In genomic region chr12:69158366-69158764, GRCm38 (mm10) we compare ENCODE assay signal across 8 mouse cellular contexts. TPM values are rescaled to one million over a fixed set of nuclear protein-coding genes. Genes with fewer than 3 reads are reported as not detected.
DNase-seq lines count a peak whose midpoint lies in the region; ATAC-seq and TF ChIP-seq lines count a peak whose summit lies in the region.

No protein-coding gene starts in this region.

- H3K79me2 ChIP-seq in C2C12 (ENCODE audit: control insufficient read depth, insufficient read depth) = peaks cover 22% of the 10 kb centered on the region

- no peaks in the 10 kb centered on the region for H3K4me1 ChIP-seq in cerebellum, adult 2 months (ENCODE audit: control insufficient read depth, insufficient read depth, low read length)
- peaks cover 9% of the 10 kb centered on the region for H3K4me1 ChIP-seq in forebrain, embryonic 10.5 days
- H3K4me1 ChIP-seq in liver, embryonic 14.5 days (replicated peaks; ENCODE audit: control insufficient read depth in 2 of 2, insufficient read depth in 2 of 2, low read length in 1 of 2) = peaks cover 12 to 15% of the 10 kb centered on the region in 2 experiments

- TF ChIP-seq CTCF in cerebellum, adult 2 months (IDR thresholded peaks at IDR 0.05; ENCODE audit: borderline replicate concordance, insufficient read depth, low read depth, low read length) = no peak
- TF ChIP-seq CTCF in C2C12 (IDR thresholded peaks at IDR 0.05; ENCODE audit: control insufficient read depth, insufficient read depth, insufficient read length) = no peak
- no peak for TF ChIP-seq CTCF in liver, embryonic 14.5 days (IDR thresholded peaks at IDR 0.05; ENCODE audit: low read depth)

- TF ChIP-seq POLR2A in cerebellum, adult 2 months (IDR thresholded peaks at IDR 0.05; ENCODE audit: borderline replicate concordance, insufficient read depth, low read length) = no peak

- H3K4me2 ChIP-seq in liver, embryonic 14.5 days (ENCODE audit: low read depth) = peak overlapping the region; percentile 93

- TF ChIP-seq EP300 in liver, embryonic 14.5 days (IDR thresholded peaks at IDR 0.05; ENCODE audit: low read depth) = no peak

- no peak for ATAC-seq in liver, embryonic 14.5 days (ENCODE audit: insufficient read depth)
- ATAC-seq in megakaryocyte-erythroid progenitor cell, adult 5-6 weeks (replicated peaks; ENCODE audit: low FRiP score, low TSS enrichment, poor library complexity, severe bottlenecking) = no peak

- no peaks in the 10 kb centered on the region for H3K27me3 ChIP-seq in cerebellum, adult 2 months (ENCODE audit: control insufficient read depth, insufficient read depth, low read length)
- no peaks in the 10 kb centered on the region for H3K27me3 ChIP-seq in C2C12 (ENCODE audit: control insufficient read depth, insufficient read depth, insufficient read length)
- no peaks in the 10 kb centered on the region for H3K27me3 ChIP-seq in forebrain, embryonic 10.5 days (ENCODE audit: poor library complexity, severe bottlenecking)
- no peaks in the 10 kb centered on the region for H3K27me3 ChIP-seq in liver, embryonic 14.5 days (ENCODE audit: control insufficient read depth, insufficient read depth, low read length)

- H3K9me3 ChIP-seq in forebrain, embryonic 10.5 days = no peaks in the 10 kb centered on the region
- no peaks in the 10 kb centered on the region for H3K9me3 ChIP-seq in liver, embryonic 14.5 days (ENCODE audit: control insufficient read depth, low read length)

- peaks cover 29% of the 10 kb centered on the region for H3K36me3 ChIP-seq in C2C12 (ENCODE audit: control insufficient read depth, insufficient read depth)
- peaks cover 32% of the 10 kb centered on the region for H3K36me3 ChIP-seq in forebrain, embryonic 10.5 days (replicated peaks)
- peaks cover 11% of the 10 kb centered on the region for H3K36me3 ChIP-seq in liver, embryonic 14.5 days (replicated peaks; ENCODE audit: control insufficient read depth, insufficient read depth, low read depth)

- WGBS in cerebellum, adult 2 months = 0% methylated on average over 19 of the region's 19 CpGs
- under 1% methylated on average over 19 of the region's 19 CpGs for WGBS in forebrain, embryonic 10.5 days
- under 1% methylated on average over 19 of the region's 19 CpGs for whole genome bisulfite sequencing in liver, embryonic 14.5 days (ENCODE audit: insufficient replicate concordance)

- peak overlapping the region; percentile 74 for H3K27ac ChIP-seq in cerebellum, adult 2 months (ENCODE audit: insufficient read depth, low read length)
- peak overlapping the region; percentile 97 for H3K27ac ChIP-seq in forebrain, embryonic 10.5 days
- H3K27ac ChIP-seq in liver, embryonic 14.5 days = peak overlapping the region; percentile 83

- peak overlapping the region; percentile 94 for H3ac ChIP-seq in C2C12 (ENCODE audit: control insufficient read depth, insufficient read length, low read depth)

- peak overlapping the region; percentile 79 for H3K4me3 ChIP-seq in cerebellum, adult 2 months (replicated peaks; ENCODE audit: insufficient read depth, low read depth, low read length)
- peak overlapping the region; percentile 73 for H3K4me3 ChIP-seq in C2C12 (ENCODE audit: insufficient read depth, poor library complexity, severe bottlenecking)
- peak overlapping the region; percentile 84 for H3K4me3 ChIP-seq in forebrain, embryonic 10.5 days
- H3K4me3 ChIP-seq in liver, embryonic 14.5 days (ENCODE audit: insufficient read depth in 1 of 2, low read depth in 2 of 2, low read length in 2 of 2) = peak overlapping the region; percentile 65 to 85

- no peak for DNase-seq in cerebellum, adult 2 months
- DNase-seq in cerebellum, adult 11 months = no peak
- no peak for DNase-seq in forebrain, embryonic 10.5 days (ENCODE audit: extremely low spot score, low spot score)
- DNase-seq in liver, embryonic 14.5 days (ENCODE audit: low read depth in 3 of 3, low spot score in 3 of 3) = no peak
- no peak for DNase-seq in layer of hippocampus, postnatal 14 days (ENCODE audit: low spot score in 2 of 2)
- DNase-seq in right cerebral cortex, adult 2 months (ENCODE audit: low spot score in 2 of 2) = no peak

- peak overlapping the region; percentile 91 for H3K9ac ChIP-seq in liver, embryonic 14.5 days (replicated peaks)

- H3K79me3 ChIP-seq in C2C12 (ENCODE audit: low read depth) = peaks cover 12% of the 10 kb centered on the region

TF ChIP-seq in C2C12, 6 proteins besides CTCF, POLR2A, EP300 and RAD21:
- TF ChIP-seq USF1 (IDR thresholded peaks at IDR 0.05; ENCODE audit: low read depth) (no peak), MAX (IDR thresholded peaks at IDR 0.05) (no peak), CEBPB (IDR thresholded peaks at IDR 0.05; ENCODE audit: low read depth) (no peak), MYOD1 (IDR thresholded peaks at IDR 0.05; ENCODE audit: control insufficient read depth, insufficient read length, low read depth) (no peak), FOSL1 (IDR thresholded peaks at IDR 0.05; ENCODE audit: insufficient read depth, low read length, poor library complexity, severe bottlenecking) (no peak), MYOG (IDR thresholded peaks at IDR 0.05; ENCODE audit: control insufficient read depth, extremely low read depth, insufficient read length) (no peak)

RNA-seq across cellular contexts. Expression of gene Rps29, which starts 0.6 kb away (rescaled TPM):
- polyA plus RNA-seq in cerebellum, adult 2 months (2012; rRNA removed) = 1,000 and 1,063 TPM in 2 replicates
- 10,268 TPM for polyA plus RNA-seq in C2C12 (2012; fragmentation: generic; extraction: Trizol)
- 1,386 and 1,412 TPM in 2 replicates for polyA plus RNA-seq in forebrain, embryonic 10.5 days (2016; fragmentation: Nextera tagmentation; extraction: Ambion mirVana)
- polyA plus RNA-seq in liver, embryonic 14.5 days (2012; rRNA removed) = 977 and 1,778 TPM in 2 replicates
- polyA plus RNA-seq in liver, embryonic 14.5 days (2014; fragmentation: Nextera tagmentation; extraction: Ambion mirVana) = 1,444 and 1,541 TPM in 2 replicates
- total RNA-seq in megakaryocyte-erythroid progenitor cell, adult 5-6 weeks (2014; fragmentation: Nextera tagmentation) = 4,414 and 4,457 TPM in 2 replicates
- total RNA-seq in megakaryocyte-erythroid progenitor cell, adult 5-6 weeks (2017) = 1,975 and 2,681 TPM in 2 replicates
- total RNA-seq in layer of hippocampus, postnatal 14 days (2021) = 1,000 to 10,000 TPM in 1 of 2 experiments, 100 to 1,000 TPM in 1; 998 to 1,003 TPM

RNA-seq across cellular contexts. Expression of gene Lrr1, which starts 10.2 kb away (rescaled TPM):
- 0.15 TPM in 1 of 2 replicates, not detected in the other for polyA plus RNA-seq in cerebellum, adult 2 months (2012; rRNA removed)
- polyA plus RNA-seq in C2C12 (2012; fragmentation: generic; extraction: Trizol) = 30.4 TPM
- 37.1 and 41.2 TPM in 2 replicates for polyA plus RNA-seq in forebrain, embryonic 10.5 days (2016; fragmentation: Nextera tagmentation; extraction: Ambion mirVana)
- 8.9 and 11.1 TPM in 2 replicates for polyA plus RNA-seq in liver, embryonic 14.5 days (2012; rRNA removed)
- polyA plus RNA-seq in liver, embryonic 14.5 days (2014; fragmentation: Nextera tagmentation; extraction: Ambion mirVana) = 21.3 and 22.9 TPM in 2 replicates
- total RNA-seq in megakaryocyte-erythroid progenitor cell, adult 5-6 weeks (2014; fragmentation: Nextera tagmentation) = 29.1 and 39.8 TPM in 2 replicates
- 6.3 and 18.6 TPM in 2 replicates for total RNA-seq in megakaryocyte-erythroid progenitor cell, adult 5-6 weeks (2017)
- total RNA-seq in layer of hippocampus, postnatal 14 days (2021) = 1 to 10 TPM in 1 of 2 experiments, under 1 TPM in 1; 0.65 to 1.3 TPM

RNA-seq across cellular contexts. Expression of gene Rpl36al, which starts 25.5 kb away (rescaled TPM):
- 321 and 360 TPM in 2 replicates for polyA plus RNA-seq in cerebellum, adult 2 months (2012; rRNA removed)
- polyA plus RNA-seq in C2C12 (2012; fragmentation: generic; extraction: Trizol) = 980 TPM
- polyA plus RNA-seq in forebrain, embryonic 10.5 days (2016; fragmentation: Nextera tagmentation; extraction: Ambion mirVana) = 567 and 576 TPM in 2 replicates
- 286 and 515 TPM in 2 replicates for polyA plus RNA-seq in liver, embryonic 14.5 days (2012; rRNA removed)
- polyA plus RNA-seq in liver, embryonic 14.5 days (2014; fragmentation: Nextera tagmentation; extraction: Ambion mirVana) = 614 and 643 TPM in 2 replicates
- 987 and 1,085 TPM in 2 replicates for total RNA-seq in megakaryocyte-erythroid progenitor cell, adult 5-6 weeks (2014; fragmentation: Nextera tagmentation)
- 1,369 and 1,396 TPM in 2 replicates for total RNA-seq in megakaryocyte-erythroid progenitor cell, adult 5-6 weeks (2017)
- total RNA-seq in layer of hippocampus, postnatal 14 days (2021) = 100 to 1,000 TPM; 182 to 204 TPM

RNA-seq across cellular contexts. Expression of gene Mgat2, which starts 25.6 kb away (rescaled TPM):
- 15.9 and 16.4 TPM in 2 replicates for polyA plus RNA-seq in cerebellum, adult 2 months (2012; rRNA removed)
- polyA plus RNA-seq in C2C12 (2012; fragmentation: generic; extraction: Trizol) = 39.6 TPM
- 28.3 and 30.9 TPM in 2 replicates for polyA plus RNA-seq in forebrain, embryonic 10.5 days (2016; fragmentation: Nextera tagmentation; extraction: Ambion mirVana)
- polyA plus RNA-seq in liver, embryonic 14.5 days (2012; rRNA removed) = 9.2 and 11.0 TPM in 2 replicates
- polyA plus RNA-seq in liver, embryonic 14.5 days (2014; fragmentation: Nextera tagmentation; extraction: Ambion mirVana) = 23.3 and 24.1 TPM in 2 replicates
- 30.1 and 32.4 TPM in 2 replicates for total RNA-seq in megakaryocyte-erythroid progenitor cell, adult 5-6 weeks (2014; fragmentation: Nextera tagmentation)
- 69.0 and 75.7 TPM in 2 replicates for total RNA-seq in megakaryocyte-erythroid progenitor cell, adult 5-6 weeks (2017)
- 10 to 100 TPM; 30.1 to 31.6 TPM for total RNA-seq in layer of hippocampus, postnatal 14 days (2021)

RNA-seq across cellular contexts. Expression of gene Gm49383, which starts 38.5 kb away (rescaled TPM):
- 2.0 and 3.2 TPM in 2 replicates for polyA plus RNA-seq in cerebellum, adult 2 months (2012; rRNA removed)
- 15.4 TPM for polyA plus RNA-seq in C2C12 (2012; fragmentation: generic; extraction: Trizol)
- 62.2 and 67.8 TPM in 2 replicates for polyA plus RNA-seq in forebrain, embryonic 10.5 days (2016; fragmentation: Nextera tagmentation; extraction: Ambion mirVana)
- polyA plus RNA-seq in liver, embryonic 14.5 days (2012; rRNA removed) = 4.9 TPM in 2 replicates
- 15.7 and 19.1 TPM in 2 replicates for polyA plus RNA-seq in liver, embryonic 14.5 days (2014; fragmentation: Nextera tagmentation; extraction: Ambion mirVana)
- total RNA-seq in megakaryocyte-erythroid progenitor cell, adult 5-6 weeks (2014; fragmentation: Nextera tagmentation) = 7.8 and 24.2 TPM in 2 replicates
- 42.3 and 48.1 TPM in 2 replicates for total RNA-seq in megakaryocyte-erythroid progenitor cell, adult 5-6 weeks (2017)
- 1 to 10 TPM; 4.0 to 7.1 TPM for total RNA-seq in layer of hippocampus, postnatal 14 days (2021)
